Mouse (Mus musculus) hindbrain, embryonic 11.5 days (tissue): ENCODE results near the gene Fes. TPM values are rescaled to one million over a fixed set of nuclear protein-coding genes. Genes with fewer than 3 reads are reported as not detected.
"Not testable (repeated sequence)": the region's sequence is repeated elsewhere in the genome, so short reads cannot be mapped to it uniquely, and the experiment has no call there.

ENCODE experiments used
- ATAC-seq: fragments of 200-750 bp; cut with Nextera tagmentation; 2 replicates; pipeline ENCODE4 v1.8.0; 2017; ENCODE audit warnings: mild to moderate bottlenecking, moderate TSS enrichment, moderate library complexity; ENCODE audit not compliant: low FRiP score
- DNase-seq: peaks from one replicate; pipeline ENCODE4 v3.0.0-alpha.2; 2015; ENCODE audit warnings: low spot score
- H3K27ac ChIP-seq: fragments of 300-500 bp; sonication (generic); 2 replicates; pipeline ENCODE4 v1.5.1; 2014; ENCODE audit warnings: mild to moderate bottlenecking, low read depth, low read length
- H3K27me3 ChIP-seq: fragments of 300-500 bp; sonication (generic); 2 replicates; pipeline ENCODE4 v1.6.1; 2014; ENCODE audit warnings: mild to moderate bottlenecking, low read length, moderate library complexity, mixed read lengths; ENCODE audit not compliant: control insufficient read depth, insufficient read depth
- H3K36me3 ChIP-seq: fragments of 300-500 bp; sonication (generic); 2 replicates; pipeline ENCODE4 v1.6.1; 2014; ENCODE audit warnings: mild to moderate bottlenecking, low read length, moderate library complexity, mixed read lengths; ENCODE audit not compliant: control insufficient read depth, insufficient read depth
- H3K4me1 ChIP-seq: fragments of 300-500 bp; sonication (generic); replicated peaks from 2 replicates; pipeline ENCODE4 v1.6.1; 2014; ENCODE audit warnings: low read length, mixed read lengths; ENCODE audit not compliant: control insufficient read depth, insufficient read depth
- H3K4me2 ChIP-seq: fragments of 300-500 bp; sonication (generic); replicated peaks from 2 replicates; pipeline ENCODE4 v1.6.1; 2014; ENCODE audit warnings: mild to moderate bottlenecking, low read depth, low read length
- H3K4me3 ChIP-seq: fragments of 300-500 bp; sonication (generic); 2 replicates; pipeline ENCODE4 v1.5.1; 2014; ENCODE audit warnings: low read depth, low read length
- H3K9ac ChIP-seq: fragments of 300-500 bp; sonication (generic); 2 replicates; pipeline ENCODE4 v1.6.1; 2014; ENCODE audit warnings: low read depth, low read length
- H3K9me3 ChIP-seq: fragments of 300-500 bp; sonication (generic); 2 replicates; pipeline ENCODE4 v1.6.1; 2016; ENCODE audit warnings: low read length; ENCODE audit not compliant: control insufficient read depth
- WGBS: fragments of 180-500 bp; shearing (Covaris S2); extraction: QIAGEN DNeasy Blood & Tissue Kit; methylation state at CpG from one replicate; pipeline ENCODE4 v1.1.7; 2014; 5-methylcytosine and 5-hydroxymethylcytosine counted together
- polyA plus RNA-seq: library from polyadenylated mRNA; unstranded; fragments of >200 nt; fragmentation: Nextera tagmentation; extraction: Ambion mirVana; gene quantifications from 2 replicates; pipeline ENCODE4 v1.2.1, GENCODE M21; 2014

Gene Fes
- polyA plus RNA-seq, 1 experiment from 2014 or later = 9.5 TPM

- H3K9ac ChIP-seq = peak overlapping the region; percentile 90
- no peaks in the 10 kb centered on the region for H3K9me3 ChIP-seq
- no peaks in the 10 kb centered on the region for H3K36me3 ChIP-seq
- peak overlapping the region; percentile 91 for H3K4me3 ChIP-seq
- ATAC-seq = peak; percentile 61
- no peaks in the 10 kb centered on the region for H3K27me3 ChIP-seq
- peaks cover 6% of the 10 kb centered on the region; the same call in 1 of the 2 replicates for H3K4me1 ChIP-seq
- DNase-seq = peak; percentile 58
- WGBS = under 1% methylated on average over 83 of the region's 102 CpGs
- H3K27ac ChIP-seq = peak overlapping the region; percentile 73
- peak overlapping the region; percentile 92 for H3K4me2 ChIP-seq
Observed at GRCm38 (mm10) chr7:80401860-80402641, 14.3 kb upstream of the Fes start.

GRCm38 (mm10) chr7:80401041-80401859 lies 13.5 kb upstream of the Fes start:
- Histone ChIP-seq H3K9ac (peak overlapping the region; percentile 90), H3K4me3 (peak overlapping the region; percentile 91), H3K9me3 (no peaks in the 10 kb centered on the region), H3K27ac (no peak overlapping the region), H3K36me3 (no peaks in the 10 kb centered on the region), H3K4me1 (peaks cover 6% of the 10 kb centered on the region; the same call in 1 of the 2 replicates), H3K4me2 (peak overlapping the region; percentile 92), H3K27me3 (no peaks in the 10 kb centered on the region)
- no peak; the same call in 1 of the 2 replicates for ATAC-seq
- peak; percentile 19 for DNase-seq
- WGBS = 19% methylated on average over 5 of the region's 5 CpGs

- Histone ChIP-seq H3K9me3 (no peaks in the 10 kb centered on the region), H3K36me3 (no peaks in the 10 kb centered on the region), H3K4me3 (no peak overlapping the region), H3K4me2 (no peak overlapping the region), H3K27me3 (no peaks in the 10 kb centered on the region), H3K9ac (no peak overlapping the region), H3K27ac (no peak overlapping the region), H3K4me1 (peaks cover 6% of the 10 kb centered on the region; the same call in 1 of the 2 replicates)
- ATAC-seq (no peak), DNase-seq (no peak)
- WGBS = 76% methylated on average over 6 of the region's 6 CpGs
Observed at GRCm38 (mm10) chr7:80400571-80400970, 12.8 kb upstream of the Fes start.

- Histone ChIP-seq H3K27me3 (no peaks in the 10 kb centered on the region), H3K27ac (no peak overlapping the region), H3K4me1 (peaks cover 6% of the 10 kb centered on the region; the same call in 1 of the 2 replicates), H3K9me3 (no peaks in the 10 kb centered on the region), H3K4me3 (no peak overlapping the region), H3K4me2 (no peak overlapping the region), H3K36me3 (no peaks in the 10 kb centered on the region), H3K9ac (no peak overlapping the region)
- no peak for ATAC-seq
- no peak for DNase-seq
- WGBS = 54% methylated on average over 5 of the region's 5 CpGs
Observed at GRCm38 (mm10) chr7:80400099-80400498, 12.4 kb upstream of the Fes start.

DNA sequence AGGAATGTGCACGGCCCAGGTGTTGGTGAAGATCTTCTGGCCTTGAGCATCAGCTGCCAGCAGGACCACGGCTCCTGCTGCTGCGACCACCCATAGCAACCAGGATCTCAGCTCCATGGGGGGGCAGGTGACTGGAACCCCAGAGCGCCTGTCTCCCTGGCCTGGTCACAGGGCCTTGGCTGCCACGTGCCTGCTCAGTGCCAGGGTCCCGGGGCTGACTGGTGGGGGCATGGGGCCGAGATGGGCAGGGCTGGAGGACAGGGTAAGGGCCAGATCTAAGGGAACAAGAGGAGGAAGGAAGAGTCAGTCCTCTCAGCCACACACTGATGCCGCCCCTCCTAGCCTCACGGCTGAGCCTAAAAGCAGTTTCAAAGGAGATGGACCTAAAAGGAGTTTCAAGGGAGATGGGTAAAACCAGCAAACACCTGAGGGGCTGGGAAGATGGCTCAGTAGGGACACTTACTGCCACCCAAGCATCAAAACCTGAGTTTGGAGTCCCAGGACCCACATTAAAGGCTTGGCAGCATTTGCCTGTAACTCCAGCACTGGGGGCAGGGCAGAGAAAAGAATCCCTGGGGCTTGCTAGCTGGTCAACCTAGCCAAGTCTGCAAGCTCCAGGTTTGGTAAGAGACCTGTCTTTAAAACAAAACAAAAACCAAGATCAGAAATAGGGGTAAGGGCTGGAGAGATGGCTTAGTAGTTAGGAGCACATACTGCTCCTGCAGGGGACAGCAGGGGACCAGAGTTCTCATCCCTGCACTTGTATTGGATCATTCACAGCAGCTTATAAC lies 11.1 kb upstream of the Fes start:
- 78% methylated on average over 9 of the region's 9 CpGs for WGBS
- ATAC-seq = no peak
- no peak overlapping the region for H3K27ac ChIP-seq
- H3K4me2 ChIP-seq = no peak overlapping the region
- H3K36me3 ChIP-seq = 0 out of 2 replicates have a peak, but pooled peaks cover 1% of the 10 kb centered on the region
- peaks cover 6% of the 10 kb centered on the region; the same call in 1 of the 2 replicates for H3K4me1 ChIP-seq
- DNase-seq = no peak
- no peaks in the 10 kb centered on the region for H3K9me3 ChIP-seq
- no peak overlapping the region for H3K4me3 ChIP-seq
- no peaks in the 10 kb centered on the region for H3K27me3 ChIP-seq
- no peak overlapping the region for H3K9ac ChIP-seq

- Histone ChIP-seq H3K27me3 (no peaks in the 10 kb centered on the region), H3K9ac (no peak overlapping the region), H3K9me3 (no peaks in the 10 kb centered on the region), H3K4me3 (no peak overlapping the region), H3K27ac (no peak overlapping the region), H3K4me1 (peaks cover 6% of the 10 kb centered on the region; the same call in 1 of the 2 replicates), H3K4me2 (no peak overlapping the region), H3K36me3 (0 out of 2 replicates have a peak, but pooled peaks cover 2% of the 10 kb centered on the region)
- 88% methylated on average over 7 of the region's 9 CpGs for WGBS
- no peak for ATAC-seq
- no peak for DNase-seq
Observed at GRCm38 (mm10) chr7:80397986-80398385, 10.2 kb upstream of the Fes start.

- H3K4me1 ChIP-seq, H3K9ac ChIP-seq, H3K4me3 ChIP-seq, ATAC-seq, DNase-seq, H3K27ac ChIP-seq, H3K9me3 ChIP-seq, H3K27me3 ChIP-seq, H3K36me3 ChIP-seq, H3K4me2 ChIP-seq: not testable (repeated sequence)
- WGBS = 88% methylated on average over 4 of the region's 4 CpGs
Observed at GRCm38 (mm10) chr7:80396427-80396826, 8.7 kb upstream of the Fes start.

DNA sequence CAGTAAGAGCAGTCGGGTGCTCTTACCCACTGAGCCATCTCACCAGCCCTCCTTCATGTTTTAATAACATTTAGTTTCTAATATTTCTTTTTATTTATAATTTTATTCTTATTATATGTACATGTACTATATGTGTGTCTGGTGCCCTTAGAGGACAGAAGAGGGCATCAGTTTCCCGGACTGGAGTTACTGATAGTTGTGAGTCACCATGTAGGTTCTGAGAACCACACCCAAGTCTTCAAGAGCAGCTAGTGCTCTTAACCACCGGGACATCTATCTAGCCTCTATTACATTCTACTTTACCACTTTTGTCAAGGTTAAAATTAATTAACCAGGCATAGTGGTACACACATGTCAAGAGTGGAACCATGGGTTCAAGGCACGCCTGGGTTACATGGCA lies 6.9 kb upstream of the Fes start:
- Histone ChIP-seq H3K27ac (no peak overlapping the region), H3K4me3 (no peak overlapping the region), H3K9me3 (no peaks in the 10 kb centered on the region), H3K36me3 (0 out of 2 replicates have a peak, but pooled peaks cover 2% of the 10 kb centered on the region), H3K9ac (no peak overlapping the region), H3K4me1 (no peaks in the 10 kb centered on the region), H3K27me3 (no peaks in the 10 kb centered on the region), H3K4me2 (no peak overlapping the region)
- no peak for ATAC-seq
- no peak for DNase-seq
- 94% methylated on average over 4 of the region's 4 CpGs for WGBS
